12 mouse cellular contexts compared by ENCODE assay signal in the genomic region with DNA sequence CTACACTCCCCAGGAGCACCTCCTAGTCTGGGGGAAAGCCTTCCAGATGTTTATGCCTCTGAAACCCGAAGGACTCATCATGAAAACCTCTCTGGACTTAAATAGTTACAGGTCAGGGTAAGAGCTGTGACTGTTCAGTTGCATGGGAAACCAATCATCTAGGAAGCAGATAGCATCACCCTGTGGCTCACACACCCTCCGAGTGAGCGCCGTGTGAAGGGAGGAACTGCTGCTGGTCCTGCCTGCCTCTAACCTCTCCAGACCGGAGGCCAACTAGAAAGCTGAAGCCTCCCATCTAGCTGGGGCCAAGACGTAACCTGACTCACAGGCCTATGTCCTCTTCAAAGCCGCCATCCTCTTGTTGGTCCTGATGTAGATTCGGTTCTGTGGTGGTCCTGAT. TPM values are rescaled to one million over a fixed set of nuclear protein-coding genes. Genes with fewer than 3 reads are reported as not detected.
DNase-seq lines count a peak whose midpoint lies in the region; ATAC-seq lines count a peak whose summit lies in the region.
"Had no signal": no experiment of that assay in that cellular context is flagged by ENCODE, and none has a peak within 500 bp of the region (broad histone marks: within the 10 kb centered on the region; RNA-seq: fewer than 3 reads in every experiment).

No protein-coding gene starts in this region.

- H3K36me3 ChIP-seq in megakaryocyte, embryonic 14.5 days (replicated peaks; ENCODE audit: low read length) = peaks cover 46% of the 10 kb centered on the region
- H3K36me3 ChIP-seq in intestine, embryonic 16.5 days (ENCODE audit: control insufficient read depth, insufficient read depth, low read length) = no peaks in the 10 kb centered on the region
- no peaks in the 10 kb centered on the region for H3K36me3 ChIP-seq in stomach, embryonic 15.5 days
- H3K36me3 ChIP-seq in hindbrain, embryonic 13.5 days = no peaks in the 10 kb centered on the region

- ATAC-seq in megakaryocyte, adult 5-6 weeks (ENCODE audit: poor library complexity, severe bottlenecking) = no peak
- no peak for ATAC-seq in intestine, embryonic 16.5 days
- ATAC-seq in stomach, embryonic 15.5 days (ENCODE audit: insufficient read depth, low FRiP score, low read depth) = no peak
- no peak for ATAC-seq in hindbrain, embryonic 13.5 days (ENCODE audit: low FRiP score)
- ATAC-seq: forebrain, postnatal 0 days had no signal

- peak; percentile 95 for DNase-seq in heart, adult 11 months
- DNase-seq in heart, postnatal 36 days = no peak
- DNase-seq in left cerebral cortex, adult 8-10 months (ENCODE audit: low spot score in 2 of 2) = no peak
- DNase-seq: B cell, adult 2 months; forebrain, postnatal 0 days; midbrain, embryonic 14.5 days had no signal

- peak overlapping the region; percentile 50 for H3K4me2 ChIP-seq in intestine, embryonic 16.5 days (ENCODE audit: low read depth, low read length)
- no peak overlapping the region for H3K4me2 ChIP-seq in stomach, embryonic 15.5 days
- no peak overlapping the region for H3K4me2 ChIP-seq in hindbrain, embryonic 13.5 days
- H3K4me2 ChIP-seq: embryonic facial prominence, embryonic 13.5 days had no signal

- no peaks in the 10 kb centered on the region for H3K9me3 ChIP-seq in megakaryocyte, embryonic 14.5 days
- H3K9me3 ChIP-seq in intestine, embryonic 16.5 days (ENCODE audit: control insufficient read depth, low read length) = no peaks in the 10 kb centered on the region
- no peaks in the 10 kb centered on the region for H3K9me3 ChIP-seq in stomach, embryonic 15.5 days
- no peaks in the 10 kb centered on the region for H3K9me3 ChIP-seq in hindbrain, embryonic 13.5 days
- H3K9me3 ChIP-seq: embryonic facial prominence, embryonic 13.5 days had no signal

- intact Hi-C loops in heart, postnatal 36 days (cut with DNase I) = no loop called here

- no peaks in the 10 kb centered on the region for H3K27me3 ChIP-seq in megakaryocyte, embryonic 14.5 days (replicated peaks)
- no peaks in the 10 kb centered on the region for H3K27me3 ChIP-seq in intestine, embryonic 16.5 days (replicated peaks; ENCODE audit: control insufficient read depth, insufficient read depth, low read length)
- H3K27me3 ChIP-seq in stomach, embryonic 15.5 days (replicated peaks) = no peaks in the 10 kb centered on the region
- H3K27me3 ChIP-seq in hindbrain, embryonic 13.5 days = no peaks in the 10 kb centered on the region
- H3K27me3 ChIP-seq: embryonic facial prominence, embryonic 13.5 days had no signal

- peak overlapping the region; percentile 90 for H3K4me3 ChIP-seq in megakaryocyte, embryonic 14.5 days (replicated peaks)
- H3K4me3 ChIP-seq in intestine, embryonic 16.5 days (ENCODE audit: low read length) = peak overlapping the region; percentile 18; the same call in 1 of the 2 replicates
- H3K4me3 ChIP-seq in stomach, embryonic 15.5 days (replicated peaks) = no peak overlapping the region
- no peak overlapping the region for H3K4me3 ChIP-seq in hindbrain, embryonic 13.5 days
- H3K4me3 ChIP-seq: embryonic facial prominence, embryonic 13.5 days had no signal

- H3K27ac ChIP-seq in intestine, embryonic 16.5 days (ENCODE audit: low read length) = peak overlapping the region; percentile 97
- H3K27ac ChIP-seq in stomach, embryonic 15.5 days = peak overlapping the region; percentile 87
- H3K27ac ChIP-seq in hindbrain, embryonic 13.5 days = no peak overlapping the region

- 90% methylated on average over 8 of the region's 8 CpGs for whole genome bisulfite sequencing in intestine, embryonic 16.5 days
- 89% methylated on average over 8 of the region's 8 CpGs for WGBS in stomach, embryonic 15.5 days
- WGBS in hindbrain, embryonic 13.5 days = 96% methylated on average over 8 of the region's 8 CpGs

- peak overlapping the region; percentile 57; the same call in 1 of the 2 replicates for H3K9ac ChIP-seq in intestine, embryonic 16.5 days (ENCODE audit: low read depth, low read length)
- no peak overlapping the region for H3K9ac ChIP-seq in stomach, embryonic 15.5 days
- H3K9ac ChIP-seq in hindbrain, embryonic 13.5 days = no peak overlapping the region
- H3K9ac ChIP-seq: embryonic facial prominence, embryonic 13.5 days; forebrain, postnatal 0 days had no signal

- peaks cover 100% of the 10 kb centered on the region for H3K4me1 ChIP-seq in megakaryocyte, embryonic 14.5 days
- H3K4me1 ChIP-seq in intestine, embryonic 16.5 days (ENCODE audit: control insufficient read depth, insufficient read depth, low read length) = peaks cover 66% of the 10 kb centered on the region
- peaks cover 45% of the 10 kb centered on the region for H3K4me1 ChIP-seq in stomach, embryonic 15.5 days
- H3K4me1 ChIP-seq in hindbrain, embryonic 13.5 days (replicated peaks) = peaks cover 48% of the 10 kb centered on the region

RNA-seq across cellular contexts. Expression of gene Ppp2r5c, which starts 53.2 kb away (rescaled TPM):
- total RNA-seq in heart, postnatal 36 days (2021) = 10 to 100 TPM; 94.4 to 96.6 TPM
- polyA plus RNA-seq in megakaryocyte, embryonic 14.5 days (2012; ENCODE audit: insufficient read depth, low replicate concordance) = 5.1 and 24.4 TPM in 2 replicates
- 164 and 178 TPM in 2 replicates for total RNA-seq in megakaryocyte, adult 5-6 weeks (2015)
- 293 and 306 TPM in 2 replicates for total RNA-seq in megakaryocyte, adult 5-6 weeks (2017)
- polyA plus RNA-seq in intestine, embryonic 16.5 days (2015; fragmentation: Nextera tagmentation; extraction: Ambion mirVana) = 129 and 133 TPM in 2 replicates
- polyA plus RNA-seq in stomach, embryonic 15.5 days (2015; fragmentation: Nextera tagmentation; extraction: Ambion mirVana) = 145 and 154 TPM in 2 replicates
- 142 and 144 TPM in 2 replicates for polyA plus RNA-seq in hindbrain, embryonic 13.5 days (2015; fragmentation: Nextera tagmentation; extraction: Ambion mirVana)
- 100 to 1,000 TPM; 247 to 274 (median 263) TPM for total RNA-seq in left cerebral cortex, adult 8-10 months (2022)

Comparison
In these comparisons a context has a peak if more than half of its experiments do, and no peak if none do; other contexts are left out.
1. H3K4me3 ChIP-seq: peak in megakaryocyte, embryonic 14.5 days (single experiment) and intestine, embryonic 16.5 days (single experiment); none in stomach, embryonic 15.5 days (single experiment) and hindbrain, embryonic 13.5 days (single experiment).